ENCODE assay signal across 31 mouse cellular contexts in the genomic region with DNA sequence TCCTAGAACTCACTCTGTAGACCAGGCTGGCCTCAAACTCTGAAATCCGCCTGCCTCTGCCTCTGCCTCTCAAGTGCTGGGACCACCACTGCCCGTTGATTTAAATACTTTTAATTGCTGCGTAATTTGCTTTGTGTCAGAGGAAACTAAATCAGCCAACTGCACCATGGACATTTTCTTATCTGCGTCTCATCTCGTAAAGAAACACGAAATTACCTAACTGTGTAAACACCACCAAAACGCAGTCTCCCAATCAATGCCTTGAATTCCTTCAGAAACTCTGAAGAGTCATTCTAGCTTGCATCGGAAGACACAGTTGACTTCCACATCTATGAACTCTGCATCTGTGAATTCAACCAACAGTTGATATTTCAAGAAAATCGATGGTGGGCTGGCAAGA.
"Had no signal": no experiment of that assay in that cellular context is flagged by ENCODE, and none has a peak within 500 bp of the region (broad histone marks: within the 10 kb centered on the region; RNA-seq: fewer than 3 reads in every experiment).

No protein-coding gene starts in this region.

- H3K27ac ChIP-seq: left cerebral cortex, adult 2 months; limb, embryonic 10.5 days; limb, embryonic 13.5 days; limb, embryonic 15.5 days; liver, embryonic 12.5 days; liver, embryonic 14.5 days; liver, embryonic 15.5 days; lung, embryonic 15.5 days; macrophage; midbrain, embryonic 10.5 days; midbrain, embryonic 12.5 days; midbrain, embryonic 13.5 days; midbrain, embryonic 15.5 days; neural tube, embryonic 12.5 days had no signal

- H3K9me3 ChIP-seq: limb, embryonic 10.5 days; limb, embryonic 12.5 days; limb, embryonic 13.5 days; limb, embryonic 15.5 days; liver, embryonic 12.5 days; liver, embryonic 13.5 days; liver, embryonic 15.5 days; lung, embryonic 15.5 days; megakaryocyte, embryonic 14.5 days; midbrain, embryonic 10.5 days; midbrain, embryonic 12.5 days; midbrain, embryonic 13.5 days; midbrain, embryonic 15.5 days; neural tube, embryonic 12.5 days had no signal

- H3K27me3 ChIP-seq: limb, embryonic 12.5 days; limb, embryonic 13.5 days; limb, embryonic 15.5 days; lung, embryonic 15.5 days; megakaryocyte, embryonic 14.5 days; midbrain, embryonic 12.5 days; midbrain, embryonic 13.5 days; midbrain, embryonic 15.5 days; neural tube, embryonic 12.5 days had no signal

- H3K9ac ChIP-seq: limb, embryonic 12.5 days; limb, embryonic 13.5 days; limb, embryonic 15.5 days; liver, embryonic 12.5 days; liver, embryonic 13.5 days; liver, embryonic 14.5 days; liver, embryonic 15.5 days; lung, embryonic 14.5 days; lung, embryonic 15.5 days; midbrain, embryonic 12.5 days; midbrain, embryonic 13.5 days; midbrain, embryonic 15.5 days; neural tube, embryonic 12.5 days had no signal

- H3K4me3 ChIP-seq: left cerebral cortex, adult 2 months; limb, embryonic 10.5 days; limb, embryonic 12.5 days; limb, embryonic 13.5 days; limb, embryonic 15.5 days; liver, embryonic 12.5 days; liver, embryonic 13.5 days; liver, embryonic 15.5 days; lung, embryonic 15.5 days; megakaryocyte, embryonic 14.5 days; midbrain, embryonic 10.5 days; midbrain, embryonic 12.5 days; midbrain, embryonic 13.5 days; midbrain, embryonic 15.5 days; myocyte; neural tube, embryonic 12.5 days had no signal

- H3K36me3 ChIP-seq: liver, embryonic 13.5 days; liver, embryonic 15.5 days; midbrain, embryonic 15.5 days had no signal

- ATAC-seq: liver, embryonic 12.5 days; lung, postnatal 0 days; midbrain, embryonic 13.5 days; midbrain, embryonic 15.5 days; midbrain, embryonic 16.5 days had no signal

- DNase-seq: left cerebral cortex, postnatal 4 days; liver; liver, embryonic 13.5 days; lung, adult 18-20 months; lung, adult 2 months; lung, embryonic 14.5 days; lung, postnatal 10 days; lung, postnatal 14 days; lung, postnatal 36 days; lung, postnatal 4 days; midbrain, embryonic 14.5 days had no signal

- H3K4me2 ChIP-seq: limb, embryonic 12.5 days; limb, embryonic 13.5 days; limb, embryonic 15.5 days; lung, embryonic 14.5 days; lung, embryonic 15.5 days; midbrain, embryonic 11.5 days; midbrain, embryonic 12.5 days; midbrain, embryonic 13.5 days; midbrain, embryonic 15.5 days; neural tube, embryonic 12.5 days had no signal
